Mouse (Mus musculus): ENCODE results near the gene Btbd19.

Btbd19 gene

DNA sequence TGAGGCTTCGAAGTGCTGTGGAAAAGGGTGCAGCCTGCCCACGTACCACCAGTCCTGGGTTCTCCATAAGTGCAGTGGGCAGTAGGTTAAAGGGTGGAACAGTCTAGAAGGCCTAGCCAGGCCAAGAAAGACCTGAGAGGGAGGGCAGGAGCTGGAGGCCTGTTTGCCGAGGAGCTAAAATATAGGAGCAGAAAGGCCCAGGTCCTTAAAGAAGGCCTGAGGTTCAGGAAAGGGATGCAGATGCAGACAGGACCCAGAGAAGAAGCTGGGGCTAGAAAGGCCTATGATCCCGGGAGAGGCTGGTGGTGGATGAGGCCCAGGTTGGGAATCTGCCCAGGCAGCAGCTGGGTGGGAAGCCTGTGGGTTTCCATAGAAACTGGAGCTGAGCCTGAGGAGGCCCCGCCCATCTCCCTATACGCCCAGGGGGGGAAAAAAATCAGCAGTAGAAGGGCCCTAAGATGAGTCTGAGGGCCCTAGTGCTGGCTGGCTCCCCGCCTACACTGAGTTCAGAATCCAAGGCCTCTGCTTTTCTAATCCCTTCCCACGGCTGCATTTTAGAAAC is at the start of gene Btbd19:
Btbd19 (minus strand) TSS at position 378 of the 562 bp plus-strand sequence.
- DNase-seq (ENCODE audit: low spot score): peak; percentile 73

DNA sequence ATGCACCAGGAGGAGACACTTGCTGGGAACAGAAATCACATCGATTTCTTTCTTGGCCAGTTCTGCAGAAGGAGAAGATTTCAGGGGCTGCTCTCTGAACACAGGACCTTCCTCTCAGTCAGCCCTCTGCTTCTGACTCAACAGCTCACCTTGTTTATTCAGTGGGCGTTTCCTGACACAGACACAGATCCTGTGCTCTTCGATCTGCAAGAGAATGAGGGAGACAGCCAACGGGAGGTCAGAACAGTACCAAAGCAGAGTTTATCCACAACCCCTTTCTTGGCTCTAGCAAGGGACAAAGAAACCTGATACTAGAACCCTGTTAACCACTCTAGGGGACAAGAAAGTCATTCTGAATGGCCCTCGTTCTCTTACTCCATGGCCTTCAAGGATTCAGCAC is 44.4 kb upstream of the Btbd19 start:
- no peak for DNase-seq (ENCODE audit: low spot score)

GRCm38 (mm10) chr4:117161183-117161582 is 35.7 kb upstream of the Btbd19 start:
- DNase-seq (ENCODE audit: low spot score): no peak

DNA sequence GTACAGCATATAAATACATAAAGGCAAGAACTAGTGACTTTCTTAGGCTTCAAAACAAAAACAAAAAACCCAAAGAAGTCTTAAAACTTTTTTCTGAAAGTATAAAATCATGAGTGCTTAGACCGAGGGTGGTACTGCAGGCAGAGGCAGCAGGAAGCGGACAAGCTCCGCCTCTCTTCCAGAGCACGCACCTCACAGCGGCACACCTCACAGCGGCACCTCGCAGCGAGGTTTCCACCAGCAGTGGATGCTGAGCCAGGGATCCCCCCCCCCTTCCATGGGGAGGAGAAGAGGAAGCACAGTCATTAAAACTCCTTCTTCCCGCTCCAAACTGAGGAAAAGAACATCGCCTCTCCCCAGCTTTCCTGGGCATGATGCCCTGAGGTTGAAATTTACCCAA is 34.1 kb upstream of the Btbd19 start:
- DNase-seq (ENCODE audit: low spot score): no peak

DNA sequence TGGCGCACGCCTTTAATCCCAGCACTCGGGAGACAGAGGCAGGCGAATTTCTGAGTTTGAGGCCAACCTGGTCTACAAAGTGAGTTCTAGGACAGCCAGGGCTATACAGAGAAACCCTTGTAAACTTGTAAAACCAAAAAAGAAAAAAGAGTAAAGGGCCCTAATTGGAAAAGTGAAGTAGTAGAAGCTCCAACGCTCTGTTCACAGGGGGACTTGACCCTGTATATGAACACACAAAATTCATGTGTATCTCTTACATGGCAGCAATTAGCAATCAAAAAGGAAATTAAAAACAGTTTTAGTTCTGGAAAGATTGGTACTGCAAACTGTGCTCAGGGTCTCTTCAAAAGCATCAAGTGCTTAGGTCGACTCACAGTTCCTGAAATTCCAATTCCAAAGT is 30.8 kb upstream of the Btbd19 start:
- no peak for DNase-seq (ENCODE audit: low spot score)

DNA sequence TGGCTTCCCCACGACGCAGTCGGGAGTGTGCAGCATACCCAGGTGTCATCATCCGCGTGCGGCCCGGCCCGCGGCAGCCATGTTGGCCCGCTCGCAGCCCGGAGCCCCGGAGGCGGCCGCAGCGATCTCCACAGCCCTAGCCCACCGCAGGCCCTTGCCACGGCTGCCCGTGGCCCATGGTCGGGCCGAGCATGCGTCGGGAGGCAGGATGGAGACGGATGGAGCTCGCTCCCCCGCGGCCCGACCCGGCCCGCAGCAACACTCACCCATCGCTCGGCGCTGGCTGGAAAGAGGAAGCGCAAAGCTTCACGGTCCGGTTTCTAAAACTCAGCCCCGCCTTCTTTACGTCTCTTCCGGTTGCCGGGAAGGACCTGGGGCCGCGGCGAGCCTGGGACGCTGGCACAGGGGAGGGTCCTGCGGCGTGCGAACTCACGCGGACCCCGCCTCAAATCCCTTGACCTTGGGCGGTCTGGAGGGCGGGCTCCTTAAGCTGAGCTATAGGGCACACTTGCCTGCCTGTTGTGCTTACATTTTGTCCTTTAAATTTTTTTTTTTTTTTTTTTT is 30.3 kb upstream of the Btbd19 start, which contains the start of gene Rps8:
Rps8 (minus strand) TSS at position 452 of the 564 bp plus-strand sequence.
- DNase-seq (ENCODE audit: low spot score): peak; percentile 97

DNA sequence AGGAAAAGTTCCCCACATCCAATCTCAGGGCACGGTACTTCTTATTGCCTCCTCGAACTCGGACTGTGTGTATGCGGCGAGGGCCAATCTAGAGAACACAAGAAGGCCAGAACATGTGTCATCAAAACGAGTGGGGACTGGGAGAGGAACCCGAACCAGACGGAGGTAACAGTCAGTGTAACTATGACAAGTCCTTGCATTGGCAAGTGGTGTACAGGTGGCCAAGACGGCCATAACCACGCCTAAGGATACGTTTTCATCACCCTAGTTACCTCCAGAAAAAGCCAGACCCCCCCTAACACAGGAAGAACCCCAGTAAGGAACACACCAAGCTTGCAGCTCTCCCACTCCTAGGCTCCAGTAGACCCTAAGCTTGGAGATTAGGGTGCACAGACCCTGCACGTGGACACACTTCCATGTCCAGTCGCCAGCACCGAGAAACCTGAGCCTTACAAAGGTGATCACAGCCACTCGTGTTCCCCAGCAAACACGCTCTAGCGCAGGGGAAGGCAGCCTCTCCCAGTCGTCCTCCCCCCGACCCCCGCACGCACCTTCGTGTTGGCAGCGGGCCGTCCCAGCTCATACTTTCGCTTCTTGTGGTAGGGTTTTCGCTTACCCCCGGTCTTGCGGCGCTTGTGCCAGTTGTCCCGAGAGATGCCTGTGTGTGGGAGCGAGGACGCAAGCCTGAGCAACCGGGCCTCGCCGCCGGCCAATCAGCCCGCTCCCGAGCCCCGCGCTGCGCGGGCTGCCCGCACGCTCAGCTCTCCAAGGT is 29.7 kb upstream of the Btbd19 start:
- no peak for DNase-seq (ENCODE audit: low spot score)

DNA sequence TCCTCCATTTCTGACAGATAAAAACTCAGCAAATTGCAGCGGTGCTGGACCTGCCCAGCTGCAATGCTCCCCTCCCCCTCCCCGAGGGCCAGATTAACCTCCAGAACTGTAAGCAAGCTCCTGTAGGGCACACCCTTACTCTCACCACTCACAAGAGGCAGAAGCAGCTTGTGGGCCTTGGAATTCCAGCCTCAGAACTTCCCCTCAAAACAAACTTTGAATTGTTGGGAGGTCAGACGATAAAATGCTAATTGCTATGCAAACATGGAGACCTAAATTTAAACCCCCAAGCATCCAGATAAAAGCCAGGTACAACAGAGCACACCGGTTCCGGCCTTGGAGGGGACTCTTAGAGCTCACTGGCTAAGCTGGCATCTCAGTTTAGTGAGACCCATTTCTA is 27.2 kb upstream of the Btbd19 start:
- DNase-seq (ENCODE audit: low spot score): no peak

DNA sequence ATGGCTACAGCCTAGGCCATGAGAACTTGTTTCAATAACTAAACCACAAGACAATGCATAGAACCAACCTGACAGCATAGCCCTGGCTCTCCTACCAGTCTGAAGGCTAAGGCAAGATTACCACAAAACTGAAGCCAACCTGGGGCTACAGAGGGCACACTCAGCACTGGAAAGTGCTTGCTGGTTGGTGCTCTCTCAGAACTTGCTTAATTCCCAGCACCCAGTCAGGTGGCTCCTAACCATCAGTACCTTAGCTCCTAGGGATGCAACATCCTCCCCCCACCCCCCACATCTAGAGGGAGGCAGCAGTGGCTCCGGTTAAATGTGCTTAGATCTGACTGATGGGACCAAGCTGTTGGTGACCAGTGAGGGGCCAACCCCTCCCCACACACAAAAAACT is 25.9 kb upstream of the Btbd19 start:
- DNase-seq (ENCODE audit: low spot score): no peak

- DNase-seq (ENCODE audit: low spot score): no peak
Observed at GRCm38 (mm10) chr4:117150212-117150733, 24.7 kb upstream of the Btbd19 start.

DNA sequence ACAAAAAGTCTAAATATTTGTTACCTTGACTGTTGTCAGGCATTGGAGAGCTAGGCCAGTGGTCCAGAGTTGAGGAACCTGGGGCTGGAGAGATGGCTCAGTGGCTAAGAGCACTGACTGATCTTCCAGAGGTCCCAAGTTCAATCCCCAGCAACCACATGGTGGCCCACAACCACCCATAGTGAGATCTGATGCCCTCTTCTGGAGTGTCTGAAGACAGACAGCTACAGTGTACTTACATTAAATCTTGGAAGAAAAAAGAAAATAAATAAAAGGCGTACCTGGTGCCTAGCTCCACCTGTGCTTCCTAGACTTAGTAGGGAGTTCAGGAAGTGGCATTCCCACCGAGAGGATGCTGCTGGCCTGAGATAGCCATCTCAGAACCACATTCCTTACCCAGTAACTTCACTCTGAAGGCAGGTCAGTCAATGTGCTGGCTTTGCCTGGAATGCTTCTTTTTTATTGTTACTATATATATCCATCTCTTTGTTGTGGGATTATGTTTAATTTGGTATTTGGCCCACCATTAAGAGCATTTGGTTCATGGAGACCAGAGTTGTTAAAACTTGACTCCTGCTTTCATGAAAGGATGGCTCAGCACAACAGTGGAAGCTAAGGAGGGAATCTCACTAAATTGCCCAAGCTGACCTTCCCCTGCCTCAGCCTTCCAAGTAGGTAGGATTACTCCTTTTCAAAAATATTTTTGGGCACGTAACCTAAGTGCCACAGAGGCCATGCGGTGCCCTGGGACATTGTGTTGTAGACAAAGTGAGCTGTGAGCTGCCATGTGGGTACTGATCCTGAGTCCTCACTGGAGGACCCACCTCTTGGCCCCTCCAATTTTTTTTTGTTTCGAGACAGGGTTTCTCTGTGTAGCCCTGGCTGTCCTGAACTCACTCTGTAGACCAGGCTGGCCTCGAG is 24.0 kb upstream of the Btbd19 start:
- no peak for DNase-seq (ENCODE audit: low spot score)

DNA sequence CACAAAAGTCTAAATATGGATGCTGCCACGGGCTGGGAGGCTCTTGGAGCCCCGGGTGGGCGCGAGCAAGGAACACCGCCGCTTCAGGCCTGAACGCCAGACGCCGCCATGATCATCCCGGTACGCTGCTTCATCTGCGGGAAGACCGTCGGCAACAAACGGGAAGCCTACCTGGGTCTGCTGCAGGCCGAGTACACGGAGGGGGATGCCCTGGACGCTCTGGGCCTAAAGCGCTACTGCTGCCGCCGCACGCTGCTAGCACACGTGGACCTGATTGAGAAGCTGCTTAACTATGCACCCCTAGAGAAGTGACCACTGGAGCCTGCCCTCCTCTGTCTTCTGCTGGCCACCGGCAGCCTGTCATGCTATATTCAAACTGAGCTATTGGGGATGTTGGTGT is 23.3 kb upstream of the Btbd19 start:
- no peak for DNase-seq (ENCODE audit: low spot score)

GRCm38 (mm10) chr4:117148047-117148713 is 22.7 kb upstream of the Btbd19 start:
- no peak for DNase-seq (ENCODE audit: low spot score)

- peak; percentile 92 for DNase-seq (ENCODE audit: low spot score)
Observed at GRCm38 (mm10) chr4:117146176-117146575, 20.7 kb upstream of the Btbd19 start.

DNA sequence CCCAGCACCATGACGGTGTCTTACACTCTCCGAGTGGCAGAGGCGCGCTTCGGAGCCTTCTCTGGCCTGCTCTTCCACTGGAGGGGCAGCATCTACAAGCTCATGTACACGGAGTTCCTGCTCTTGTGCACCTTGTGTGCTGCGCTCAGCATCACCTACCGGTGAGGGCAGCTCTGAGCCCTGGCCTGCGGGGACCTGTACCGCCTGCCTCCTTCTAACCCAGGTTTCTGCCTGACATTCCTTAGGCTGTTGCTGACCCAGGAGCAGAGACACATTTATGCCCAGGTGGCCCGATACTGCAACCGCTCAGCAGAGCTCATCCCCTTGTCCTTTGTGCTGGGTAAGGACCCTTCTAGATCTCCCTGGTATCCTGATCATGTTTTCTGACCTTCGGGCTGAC is 19.7 kb upstream of the Btbd19 start:
- no peak for DNase-seq (ENCODE audit: low spot score)

- no peak for DNase-seq (ENCODE audit: low spot score)
Observed at GRCm38 (mm10) chr4:117143023-117143422, 17.5 kb upstream of the Btbd19 start.

- peak; percentile 40 for DNase-seq (ENCODE audit: low spot score)
Observed at GRCm38 (mm10) chr4:117140613-117141012, 15.1 kb upstream of the Btbd19 start.

DNA sequence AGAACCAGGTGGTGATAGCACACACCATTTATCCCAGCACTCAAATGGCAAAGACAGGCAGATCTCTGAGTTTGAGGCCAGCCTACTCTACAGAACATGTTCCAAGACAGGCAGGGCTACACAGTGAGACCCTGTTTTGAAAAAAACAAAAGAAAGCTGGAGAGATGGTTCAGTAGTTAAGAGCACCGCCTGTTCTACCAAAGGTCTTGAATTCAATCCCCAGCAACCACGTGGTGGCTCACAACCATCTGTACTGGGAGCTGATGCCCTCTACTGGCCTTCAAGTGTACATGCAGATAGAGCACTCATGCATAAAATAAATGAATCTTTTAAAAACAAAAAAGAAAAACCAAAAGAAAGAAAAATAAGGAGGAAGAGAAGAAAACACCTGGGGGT is 13.7 kb upstream of the Btbd19 start:
- peak; percentile 76 for DNase-seq (ENCODE audit: low spot score)

- DNase-seq (ENCODE audit: low spot score): no peak
Observed at GRCm38 (mm10) chr4:117138295-117139216, 13.0 kb upstream of the Btbd19 start.

GRCm38 (mm10) chr4:117136034-117136433 is 10.5 kb upstream of the Btbd19 start:
- no peak for DNase-seq (ENCODE audit: low spot score)

All from embryo, embryonic 10.5 days (tissue).